Mouse (Mus musculus) activated CD4-positive, CD25-positive, alpha-beta regulatory T cell, adult 4 months (primary cell): ENCODE results near the gene Zc3h15. TPM values are rescaled to one million over a fixed set of nuclear protein-coding genes. Genes with fewer than 3 reads are reported as not detected.

ENCODE experiments used
- polyA plus RNA-seq, 2 experiments: library from polyadenylated mRNA; unstranded; fragments of 100-300 nt; shearing (Covaris generic); gene quantifications; one replicate each; pipeline ENCODE4 v1.2.1; 2017

Zc3h15 gene
- polyA plus RNA-seq, 2 experiments from 2014 or later, result 92.5 to 117 TPM

Other genes with a start within 250 kb of the Zc3h15 start
- gene Itgav, start 80.0 kb downstream of the Zc3h15 start, polyA plus RNA-seq, result 10 to 100 TPM; 44.3 to 71.5 TPM
- under 1 TPM; 0.20 to 0.65 TPM for gene Fam171b, start 168.2 kb downstream of the Zc3h15 start, polyA plus RNA-seq